Mouse (Mus musculus): ENCODE measurements around the gene Fam180a. TPM values are rescaled to one million over a fixed set of nuclear protein-coding genes. Genes with fewer than 3 reads are reported as not detected.
"Not testable (repeated sequence)": the region's sequence is repeated elsewhere in the genome, so short reads cannot be mapped to it uniquely, and the experiment has no call there.

Gene Fam180a
- polyA plus RNA-seq (2016; fragmentation: Nextera tagmentation; extraction: Ambion mirVana) = 0.39 and 0.65 TPM in 2 replicates

DNA sequence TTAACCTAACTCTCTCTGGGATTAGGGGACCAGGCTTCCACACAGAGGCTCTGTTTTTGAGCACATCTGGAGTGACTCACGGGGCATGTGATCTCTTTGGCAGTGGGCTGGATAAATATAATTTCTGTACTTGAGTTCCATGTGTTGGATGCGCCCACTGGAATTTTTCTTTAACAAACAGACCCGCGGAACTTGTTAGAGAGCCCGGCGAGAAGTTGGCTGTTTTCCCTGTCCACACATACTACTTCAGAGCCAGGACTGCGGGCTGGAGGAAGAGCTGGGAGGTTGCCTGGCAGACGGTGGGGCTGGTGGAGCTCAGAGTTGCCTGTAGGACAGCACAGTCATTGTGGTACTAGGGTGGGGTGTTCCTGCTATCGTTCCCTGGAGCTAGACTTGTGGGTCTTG is at the start of gene Fam180a:
Gene Fam180a (minus strand): TSS at position 31 of the 405 bp plus-strand sequence.
- Histone ChIP-seq H3K27me3 (no peaks in the 10 kb centered on the region), H3K4me1 (no peaks in the 10 kb centered on the region), H3K4me3 (no peak within 1 kb of the TSS), H3K4me2 (replicated peaks) (no peak within 1 kb of the TSS), H3K27ac (no peak within 1 kb of the TSS), H3K9ac (no peak within 1 kb of the TSS), H3K9me3 (replicated peaks) (no peaks in the 10 kb centered on the region), H3K36me3 (no peaks in the 10 kb centered on the region)
- 88% methylated on average over 9 of the region's 9 CpGs for WGBS
- no peak for ATAC-seq (ENCODE audit: low FRiP score)

GRCm38 (mm10) chr6:35374052-35374451 is 48.1 kb upstream of the Fam180a start:
- 91% methylated on average over 10 of the region's 10 CpGs for WGBS
- H3K9ac ChIP-seq = no peak overlapping the region
- H3K27ac ChIP-seq = no peak overlapping the region
- no peaks in the 10 kb centered on the region for H3K4me1 ChIP-seq
- ATAC-seq (ENCODE audit: low FRiP score) = no peak
- H3K4me3 ChIP-seq = no peak overlapping the region
- no peak overlapping the region for H3K4me2 ChIP-seq (replicated peaks)
- no peaks in the 10 kb centered on the region for H3K36me3 ChIP-seq
- H3K27me3 ChIP-seq = no peaks in the 10 kb centered on the region
- H3K9me3 ChIP-seq (replicated peaks) = no peaks in the 10 kb centered on the region

DNA sequence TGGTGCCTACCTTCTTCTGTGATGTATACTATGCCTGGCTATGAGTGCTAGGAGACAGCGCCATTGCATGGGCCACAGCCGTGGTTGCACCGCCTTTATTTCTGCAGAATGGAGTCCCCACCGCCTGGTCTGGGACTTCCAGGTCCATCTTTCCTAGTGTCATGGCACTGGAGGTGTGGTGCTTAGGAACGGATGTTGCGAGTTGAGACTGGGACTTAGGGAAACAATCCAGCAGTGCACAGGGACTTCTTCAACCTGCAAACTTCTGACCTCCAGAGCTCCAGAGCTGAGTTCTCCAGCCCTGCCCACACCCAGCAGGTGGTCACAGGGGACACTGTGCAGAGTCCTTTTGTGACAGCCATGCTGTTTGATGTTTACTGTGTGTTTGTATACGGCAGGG is 44.4 kb upstream of the Fam180a start:
- H3K27ac ChIP-seq = no peak overlapping the region
- 94% methylated on average over 7 of the region's 7 CpGs for WGBS
- H3K4me3 ChIP-seq = no peak overlapping the region
- H3K4me1 ChIP-seq = no peaks in the 10 kb centered on the region
- no peak overlapping the region for H3K4me2 ChIP-seq (replicated peaks)
- H3K9me3 ChIP-seq (replicated peaks) = no peaks in the 10 kb centered on the region
- H3K9ac ChIP-seq = no peak overlapping the region
- ATAC-seq (ENCODE audit: low FRiP score) = no peak
- H3K27me3 ChIP-seq = no peaks in the 10 kb centered on the region
- H3K36me3 ChIP-seq = no peaks in the 10 kb centered on the region

DNA sequence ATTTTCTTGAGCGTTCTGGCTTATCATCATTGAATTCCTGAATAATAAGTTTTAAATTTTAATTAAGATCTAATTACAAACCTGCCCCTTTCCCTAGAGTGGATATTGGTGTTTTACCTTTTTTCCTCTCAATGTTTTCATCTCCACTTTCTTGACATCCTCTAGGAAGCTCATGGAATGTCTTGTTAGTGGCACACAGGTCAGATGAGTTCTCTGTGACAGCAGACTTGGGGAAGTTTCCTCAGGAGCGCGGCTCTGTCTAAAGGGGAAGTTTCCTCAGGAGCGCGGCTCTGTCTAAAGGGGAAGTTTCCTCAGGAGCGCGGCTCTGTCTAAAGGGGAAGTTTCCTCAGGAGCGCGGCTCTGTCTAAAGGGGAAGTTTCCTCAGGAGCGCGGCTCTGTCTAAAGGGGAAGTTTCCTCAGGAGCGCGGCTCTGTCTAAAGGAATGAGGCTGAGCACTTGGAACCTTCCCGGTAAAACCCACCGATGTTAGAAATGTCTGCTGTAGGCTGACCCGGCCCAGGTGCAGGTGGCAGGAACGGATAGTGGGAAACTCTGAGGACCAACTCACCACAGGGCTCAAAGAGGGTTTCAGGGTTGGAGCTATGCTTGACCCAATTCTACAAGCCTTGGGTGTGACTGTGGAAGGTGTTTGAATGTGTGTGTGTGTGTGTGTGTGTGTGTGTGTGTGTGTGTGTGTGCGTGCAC is 43.8 kb upstream of the Fam180a start:
- not testable (repeated sequence) for H3K4me1 ChIP-seq; H3K36me3 ChIP-seq; H3K4me3 ChIP-seq; H3K4me2 ChIP-seq (replicated peaks); H3K9ac ChIP-seq; H3K9me3 ChIP-seq (replicated peaks); ATAC-seq (ENCODE audit: low FRiP score); H3K27me3 ChIP-seq; H3K27ac ChIP-seq
- 90% methylated on average over 14 of the region's 18 CpGs for WGBS

DNA sequence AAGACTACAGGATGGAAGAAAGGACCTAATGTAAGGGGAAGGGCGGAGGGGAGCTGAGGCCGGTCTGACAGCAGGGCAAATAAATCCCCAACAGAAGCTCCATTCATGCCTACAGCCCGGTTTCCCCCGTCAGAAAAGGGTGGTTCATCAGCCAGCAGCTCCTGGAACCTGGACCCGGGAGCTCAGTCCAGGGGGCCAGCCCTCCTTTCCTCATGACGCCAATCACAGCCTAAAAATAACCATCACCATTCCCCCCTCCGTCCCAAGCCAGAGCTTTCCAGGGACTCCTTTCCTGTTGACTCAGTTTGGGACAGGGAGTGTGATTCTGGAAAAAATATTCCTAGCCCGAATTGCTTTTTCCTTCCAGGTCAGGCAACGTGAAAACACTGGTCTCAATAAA is 36.7 kb upstream of the Fam180a start:
- no peak overlapping the region for H3K4me3 ChIP-seq
- H3K4me1 ChIP-seq = no peaks in the 10 kb centered on the region; the same call in 1 of the 2 replicates
- 54% methylated on average over 9 of the region's 9 CpGs for WGBS
- no peaks in the 10 kb centered on the region for H3K36me3 ChIP-seq
- ATAC-seq (ENCODE audit: low FRiP score) = no peak
- H3K27ac ChIP-seq = no peak overlapping the region
- no peak overlapping the region for H3K9ac ChIP-seq
- H3K4me2 ChIP-seq (replicated peaks) = no peak overlapping the region
- no peaks in the 10 kb centered on the region for H3K9me3 ChIP-seq (replicated peaks)
- no peaks in the 10 kb centered on the region for H3K27me3 ChIP-seq

GRCm38 (mm10) chr6:35355320-35355719 is 29.4 kb upstream of the Fam180a start:
- no peak overlapping the region for H3K27ac ChIP-seq
- H3K27me3 ChIP-seq = no peaks in the 10 kb centered on the region
- no peak overlapping the region for H3K4me2 ChIP-seq (replicated peaks)
- H3K36me3 ChIP-seq = no peaks in the 10 kb centered on the region
- ATAC-seq (ENCODE audit: low FRiP score) = no peak
- 90% methylated on average over 3 of the region's 3 CpGs for WGBS
- H3K9me3 ChIP-seq (replicated peaks) = no peaks in the 10 kb centered on the region
- H3K4me1 ChIP-seq = peaks cover 14% of the 10 kb centered on the region
- no peak overlapping the region for H3K4me3 ChIP-seq
- H3K9ac ChIP-seq = no peak overlapping the region

DNA sequence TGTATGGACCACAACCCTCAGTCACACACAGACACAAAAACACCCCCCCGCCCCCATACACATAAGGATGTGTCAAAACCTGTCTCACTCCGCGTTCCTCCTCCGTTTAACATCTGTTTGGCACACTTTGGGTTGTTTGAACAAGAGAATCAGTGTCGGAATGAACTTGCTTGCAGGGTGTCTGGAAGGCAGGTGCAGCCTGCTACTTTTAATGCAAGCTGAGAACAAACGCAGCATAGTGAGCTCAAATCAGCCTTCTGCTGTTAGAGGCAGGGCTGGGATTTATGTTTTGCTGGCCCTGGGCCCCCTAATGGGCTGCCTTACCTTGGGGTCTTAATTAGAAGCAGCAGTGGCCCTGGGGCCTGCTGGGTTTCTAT is 28.7 kb upstream of the Fam180a start:
- Histone ChIP-seq H3K27me3 (no peaks in the 10 kb centered on the region), H3K9ac (no peak overlapping the region), H3K4me1 (peaks cover 14% of the 10 kb centered on the region), H3K4me2 (replicated peaks) (peak overlapping the region; percentile 32), H3K9me3 (replicated peaks) (no peaks in the 10 kb centered on the region), H3K27ac (peak overlapping the region; percentile 23; the same call in 1 of the 2 replicates), H3K36me3 (no peaks in the 10 kb centered on the region), H3K4me3 (no peak overlapping the region)
- ATAC-seq (ENCODE audit: low FRiP score) = peak; percentile 39
- 6% methylated on average over 6 of the region's 6 CpGs for WGBS

GRCm38 (mm10) chr6:35353846-35354621 is 28.1 kb upstream of the Fam180a start:
- Histone ChIP-seq H3K4me1 (peaks cover 14% of the 10 kb centered on the region), H3K9ac (no peak overlapping the region), H3K4me3 (no peak overlapping the region), H3K4me2 (replicated peaks) (peak overlapping the region; percentile 32), H3K9me3 (replicated peaks) (no peaks in the 10 kb centered on the region), H3K27ac (peak overlapping the region; percentile 23; the same call in 1 of the 2 replicates), H3K36me3 (no peaks in the 10 kb centered on the region), H3K27me3 (no peaks in the 10 kb centered on the region)
- no peak for ATAC-seq (ENCODE audit: low FRiP score)
- 10% methylated on average over 17 of the region's 18 CpGs for WGBS

GRCm38 (mm10) chr6:35353416-35353815 is 27.5 kb upstream of the Fam180a start:
- Histone ChIP-seq H3K9ac (no peak overlapping the region), H3K36me3 (no peaks in the 10 kb centered on the region), H3K27me3 (no peaks in the 10 kb centered on the region), H3K4me1 (peaks cover 14% of the 10 kb centered on the region), H3K4me3 (no peak overlapping the region), H3K9me3 (replicated peaks) (no peaks in the 10 kb centered on the region), H3K27ac (no peak overlapping the region), H3K4me2 (replicated peaks) (peak overlapping the region; percentile 32; the same call in 1 of the 2 replicates)
- WGBS = 62% methylated on average over 5 of the region's 5 CpGs
- ATAC-seq (ENCODE audit: low FRiP score) = no peak

DNA sequence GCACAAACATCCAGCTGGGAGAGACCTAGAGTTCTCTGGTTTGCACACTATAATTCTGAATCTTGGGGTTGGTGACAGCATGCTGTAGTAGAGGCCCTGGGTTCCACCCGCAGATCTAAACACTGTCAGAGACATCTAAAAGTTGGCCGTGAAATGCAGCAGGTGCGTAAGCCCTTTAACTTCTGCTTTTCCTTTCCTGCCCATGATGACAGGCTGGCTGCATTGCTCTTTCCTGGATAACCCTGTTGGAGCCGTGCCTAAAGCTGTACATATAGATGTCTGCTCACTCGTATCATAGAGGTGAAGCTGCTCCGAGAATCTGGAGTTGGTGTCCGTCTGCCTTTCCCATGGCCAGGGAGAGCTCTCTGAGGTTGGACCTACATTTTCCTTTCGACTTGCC is 26.9 kb upstream of the Fam180a start:
- H3K9me3 ChIP-seq (replicated peaks) = no peaks in the 10 kb centered on the region
- ATAC-seq (ENCODE audit: low FRiP score) = no peak
- H3K36me3 ChIP-seq = no peaks in the 10 kb centered on the region
- H3K4me1 ChIP-seq = peaks cover 14% of the 10 kb centered on the region
- H3K4me2 ChIP-seq (replicated peaks) = no peak overlapping the region
- 84% methylated on average over 8 of the region's 8 CpGs for WGBS
- H3K27ac ChIP-seq = no peak overlapping the region
- H3K9ac ChIP-seq = no peak overlapping the region
- no peak overlapping the region for H3K4me3 ChIP-seq
- H3K27me3 ChIP-seq = no peaks in the 10 kb centered on the region

GRCm38 (mm10) chr6:35351826-35352225 is 25.9 kb upstream of the Fam180a start:
- H3K4me2 ChIP-seq (replicated peaks) = no peak overlapping the region
- ATAC-seq (ENCODE audit: low FRiP score) = no peak
- H3K27me3 ChIP-seq = no peaks in the 10 kb centered on the region
- 94% methylated on average over 3 of the region's 3 CpGs for WGBS
- peaks cover 14% of the 10 kb centered on the region for H3K4me1 ChIP-seq
- no peak overlapping the region for H3K9ac ChIP-seq
- H3K9me3 ChIP-seq (replicated peaks) = no peaks in the 10 kb centered on the region
- H3K36me3 ChIP-seq = no peaks in the 10 kb centered on the region
- H3K27ac ChIP-seq = no peak overlapping the region
- no peak overlapping the region for H3K4me3 ChIP-seq

- Histone ChIP-seq H3K27me3 (no peaks in the 10 kb centered on the region), H3K4me2 (replicated peaks) (no peak overlapping the region), H3K36me3 (no peaks in the 10 kb centered on the region), H3K9ac (no peak overlapping the region), H3K4me1 (peaks cover 13% of the 10 kb centered on the region), H3K4me3 (no peak overlapping the region), H3K9me3 (replicated peaks) (no peaks in the 10 kb centered on the region), H3K27ac (no peak overlapping the region)
- WGBS = 72% methylated on average over 7 of the region's 7 CpGs
- ATAC-seq (ENCODE audit: low FRiP score) = no peak
These were observed 23.8 kb upstream of the Fam180a start for GRCm38 (mm10) chr6:35349784-35350183.

All from hindbrain, embryonic 12.5 days (tissue).